Mouse (Mus musculus) erythroblast, embryonic 14.5 days (primary cell): ENCODE data around the gene Lrfn5.

ENCODE experiments used
- GATA1 ChIP-seq: IDR thresholded peaks from 2 replicates; pipeline ENCODE4 v1.6.1; 2012; ENCODE audit warnings: low read length, inconsistent platforms, mixed read lengths
- TAL1 ChIP-seq: IDR thresholded peaks from 3 replicates; pipeline ENCODE4 v1.6.1; 2012; ENCODE audit warnings: low read length, inconsistent platforms, mixed read lengths

- TF ChIP-seq GATA1: no peak
- TF ChIP-seq TAL1: no peak
Observed at GRCm38 (mm10) chr12:61624532-61624931, 101.6 kb downstream of the Lrfn5 start.
